Mouse (Mus musculus) cerebellum, postnatal 36 days (tissue): Measurements from ENCODE around the gene Tm7sf3.
A peak's percentile ranks its signal among the peaks of the same experiment; 100 is the strongest.

Experiments
- DNase-seq, 2 experiments: peaks; one replicate each; pipeline ENCODE4 v3.0.0; 2021 to 2022; ENCODE audit warnings: mixed read lengths in 2 of 2

Gene Tm7sf3

GRCm38 (mm10) chr6:146642276-146643183 lies at the start of gene Tm7sf3, which contains the start of gene Med21:
Tm7sf3 (minus strand) TSS chr6:146642824.
Med21 (plus strand) TSS chr6:146642547.
- peak; percentile 97 to 99 for DNase-seq

GRCm38 (mm10) chr6:146688861-146689260 lies 46.2 kb upstream of the Tm7sf3 start:
- DNase-seq = no peak

- DNase-seq = no peak
Observed at GRCm38 (mm10) chr6:146688010-146688409, 45.4 kb upstream of the Tm7sf3 start.

- no peak for DNase-seq
Observed at GRCm38 (mm10) chr6:146686463-146687196, 44.0 kb upstream of the Tm7sf3 start.

GRCm38 (mm10) chr6:146685781-146686308 lies 43.2 kb upstream of the Tm7sf3 start:
- DNase-seq = no peak

GRCm38 (mm10) chr6:146683881-146684280 lies 41.3 kb upstream of the Tm7sf3 start:
- no peak for DNase-seq

- DNase-seq = no peak
Observed at GRCm38 (mm10) chr6:146678136-146679070, 35.8 kb upstream of the Tm7sf3 start.

GRCm38 (mm10) chr6:146676904-146677303 lies 34.3 kb upstream of the Tm7sf3 start:
- no peak for DNase-seq

- DNase-seq = no peak
Observed at GRCm38 (mm10) chr6:146674881-146675536, 32.4 kb upstream of the Tm7sf3 start.

- no peak for DNase-seq
Observed at GRCm38 (mm10) chr6:146674420-146674819, 31.8 kb upstream of the Tm7sf3 start.

GRCm38 (mm10) chr6:146673696-146674095 lies 31.1 kb upstream of the Tm7sf3 start:
- no peak for DNase-seq

GRCm38 (mm10) chr6:146672106-146672505 lies 29.5 kb upstream of the Tm7sf3 start:
- no peak for DNase-seq

- no peak for DNase-seq
Observed at GRCm38 (mm10) chr6:146670956-146671855, 28.6 kb upstream of the Tm7sf3 start.

- DNase-seq = no peak
Observed at GRCm38 (mm10) chr6:146668606-146669005, 26.0 kb upstream of the Tm7sf3 start.

- no peak for DNase-seq
Observed at GRCm38 (mm10) chr6:146666811-146667210, 24.2 kb upstream of the Tm7sf3 start.

- DNase-seq = no peak
Observed at GRCm38 (mm10) chr6:146665408-146665807, 22.8 kb upstream of the Tm7sf3 start.

- no peak for DNase-seq
Observed at GRCm38 (mm10) chr6:146664917-146665316, 22.3 kb upstream of the Tm7sf3 start.

- DNase-seq = no peak
Observed at GRCm38 (mm10) chr6:146664116-146664515, 21.5 kb upstream of the Tm7sf3 start.

- DNase-seq = peak; percentile 28
Observed at GRCm38 (mm10) chr6:146662679-146663078, 20.1 kb upstream of the Tm7sf3 start.

- no peak for DNase-seq
Observed at GRCm38 (mm10) chr6:146661655-146662054, 19.0 kb upstream of the Tm7sf3 start.

GRCm38 (mm10) chr6:146660591-146660990 lies 18.0 kb upstream of the Tm7sf3 start:
- no peak for DNase-seq
